Mouse (Mus musculus) brain, embryonic 18.5 days (tissue): Measurements from ENCODE around the gene Slc38a5.
"Not testable (repeated sequence)": the region's sequence is repeated elsewhere in the genome, so short reads cannot be mapped to it uniquely, and the experiment has no call there.

Experiments used
- DNase-seq: peaks from one replicate; pipeline ENCODE4 v3.0.0-alpha.2; 2012; ENCODE audit warnings: low read depth, low spot score

Gene Slc38a5

DNA sequence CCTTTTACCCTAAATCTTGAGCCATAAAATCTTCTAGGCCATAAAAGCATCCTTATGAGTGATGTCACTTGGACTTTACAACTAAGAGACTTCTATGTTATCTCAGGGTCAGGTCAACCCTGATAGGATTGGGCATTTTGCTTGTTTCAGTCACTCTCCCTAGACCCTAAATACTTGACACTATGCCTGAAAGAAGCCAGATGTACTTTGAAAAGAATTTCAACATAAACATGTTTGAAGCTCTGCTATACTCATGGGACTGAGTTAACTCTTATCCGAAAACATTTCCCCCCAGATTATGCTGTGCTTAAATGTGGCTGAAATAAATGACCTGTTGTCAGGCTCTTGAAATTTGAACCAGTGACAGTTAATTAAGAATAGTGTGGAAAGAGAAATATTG, 38.4 kb downstream of the Slc38a5 start:
- DNase-seq = no peak

- not testable (repeated sequence) for DNase-seq
These were observed 44.0 kb downstream of the Slc38a5 start for GRCm38 (mm10) chrX:8314905-8315304.

- DNase-seq = no peak
These were observed 56.2 kb downstream of the Slc38a5 start, which contains the start of gene Ssxb10 for GRCm38 (mm10) chrX:8327124-8327523. Gene Ssxb10 (plus strand): TSS chrX:8327424.
